Mouse (Mus musculus) urinary bladder, postnatal 36 days (tissue): ENCODE measurements around the gene Tha1.
A peak's percentile ranks its signal among the peaks of the same experiment; 100 is the strongest.
"Not testable (repeated sequence)": the region's sequence is repeated elsewhere in the genome, so short reads cannot be mapped to it uniquely, and the experiment has no call there.

Source experiments
- DNase-seq, 2 experiments: peaks; one replicate each; pipeline ENCODE4 v3.0.0; 2022; ENCODE audit warnings: low spot score in 2 of 2, mixed read lengths in 1 of 2

The Tha1 gene

GRCm38 (mm10) chr11:117848271-117848984 lies 24.9 kb downstream of the Tha1 start:
- peak in 1 of 2 experiments; percentile 26 for DNase-seq

GRCm38 (mm10) chr11:117847593-117848215 lies 25.6 kb downstream of the Tha1 start:
- no peak for DNase-seq

- DNase-seq = no peak
These were observed 26.6 kb downstream of the Tha1 start for GRCm38 (mm10) chr11:117846640-117847039.

- no peak for DNase-seq
These were observed 27.6 kb downstream of the Tha1 start for GRCm38 (mm10) chr11:117845651-117846050.

- no peak for DNase-seq
These were observed 28.3 kb downstream of the Tha1 start for GRCm38 (mm10) chr11:117844997-117845396.

- no peak for DNase-seq
These were observed 29.8 kb downstream of the Tha1 start for GRCm38 (mm10) chr11:117843434-117843833.

- DNase-seq = no peak
These were observed 32.4 kb downstream of the Tha1 start for GRCm38 (mm10) chr11:117840910-117841309.

GRCm38 (mm10) chr11:117839021-117839420 lies 34.3 kb downstream of the Tha1 start:
- DNase-seq = no peak

- DNase-seq = no peak
These were observed 34.7 kb downstream of the Tha1 start for GRCm38 (mm10) chr11:117838572-117838971.

- DNase-seq = no peak
These were observed 37.0 kb downstream of the Tha1 start for GRCm38 (mm10) chr11:117836306-117836705.

- DNase-seq = no peak
These were observed 39.2 kb downstream of the Tha1 start for GRCm38 (mm10) chr11:117834086-117834485.

GRCm38 (mm10) chr11:117833509-117833908 lies 39.8 kb downstream of the Tha1 start:
- DNase-seq = not testable (repeated sequence)

- peak; percentile 39 to 74 for DNase-seq
These were observed 41.0 kb downstream of the Tha1 start for GRCm38 (mm10) chr11:117832086-117832969.

- DNase-seq = no peak
These were observed 42.9 kb downstream of the Tha1 start for GRCm38 (mm10) chr11:117830401-117830800.

- peak in 1 of 2 experiments; percentile 34 for DNase-seq
These were observed 43.5 kb downstream of the Tha1 start for GRCm38 (mm10) chr11:117829671-117830215.

- DNase-seq = peak in 1 of 2 experiments; percentile 50
These were observed 44.2 kb downstream of the Tha1 start for GRCm38 (mm10) chr11:117828888-117829604.

GRCm38 (mm10) chr11:117828149-117828887 lies 45.0 kb downstream of the Tha1 start:
- DNase-seq = no peak

GRCm38 (mm10) chr11:117827386-117827785 lies 45.9 kb downstream of the Tha1 start:
- no peak for DNase-seq

GRCm38 (mm10) chr11:117826916-117827315 lies 46.4 kb downstream of the Tha1 start:
- DNase-seq = no peak

- DNase-seq = peak in 1 of 2 experiments; percentile 23
These were observed 47.1 kb downstream of the Tha1 start for GRCm38 (mm10) chr11:117826164-117826563.
